Mouse (Mus musculus): ENCODE measurements around the gene Hectd3.

Hectd3 gene

DNA sequence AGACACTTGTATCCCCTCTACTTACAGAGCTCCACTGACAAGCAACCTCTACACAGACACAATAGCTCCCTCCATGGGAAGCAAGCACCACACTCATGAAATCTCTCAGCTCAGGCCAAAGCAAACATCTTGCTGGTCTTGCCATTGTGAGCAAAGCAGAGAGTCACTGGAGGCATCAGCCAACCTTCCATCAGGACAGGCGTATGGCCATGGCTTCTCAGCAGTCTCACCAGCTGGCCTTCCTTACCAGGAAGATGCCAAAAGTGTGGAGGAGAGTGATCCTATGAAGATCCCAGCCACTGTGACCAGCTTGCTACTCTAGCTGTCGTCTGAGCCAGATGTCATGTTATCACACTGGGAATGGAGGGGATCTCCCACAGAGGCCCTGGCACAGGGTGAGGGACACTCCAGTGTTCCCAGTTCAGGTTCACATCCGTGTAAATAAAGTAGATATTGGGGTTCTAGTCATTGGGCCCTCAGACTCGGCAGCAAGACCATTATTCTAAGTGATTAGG is 19.8 kb downstream of the Hectd3 start:
- DNase-seq (ENCODE audit: low spot score in 2 of 2): no peak

DNA sequence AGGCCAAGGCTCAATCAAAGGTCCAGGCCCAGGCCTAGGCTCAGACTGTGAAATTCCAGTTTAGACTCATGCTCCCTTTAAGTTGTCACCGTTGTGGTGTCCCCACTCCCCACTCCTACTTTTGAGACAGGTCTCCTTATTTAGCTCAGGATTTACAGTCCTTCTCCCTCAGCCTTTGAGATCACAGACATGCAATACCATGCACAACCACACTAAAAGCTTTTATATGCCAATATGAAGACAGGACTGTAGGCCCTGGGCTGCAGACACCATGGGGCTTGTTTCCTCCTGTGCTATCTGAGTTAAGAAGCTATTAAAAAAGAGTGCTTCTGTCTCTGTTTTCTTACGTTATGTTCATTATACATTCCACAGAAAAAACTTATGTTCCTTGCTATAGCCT is 22.6 kb downstream of the Hectd3 start:
- no peak for DNase-seq (ENCODE audit: low spot score in 2 of 2)

DNA sequence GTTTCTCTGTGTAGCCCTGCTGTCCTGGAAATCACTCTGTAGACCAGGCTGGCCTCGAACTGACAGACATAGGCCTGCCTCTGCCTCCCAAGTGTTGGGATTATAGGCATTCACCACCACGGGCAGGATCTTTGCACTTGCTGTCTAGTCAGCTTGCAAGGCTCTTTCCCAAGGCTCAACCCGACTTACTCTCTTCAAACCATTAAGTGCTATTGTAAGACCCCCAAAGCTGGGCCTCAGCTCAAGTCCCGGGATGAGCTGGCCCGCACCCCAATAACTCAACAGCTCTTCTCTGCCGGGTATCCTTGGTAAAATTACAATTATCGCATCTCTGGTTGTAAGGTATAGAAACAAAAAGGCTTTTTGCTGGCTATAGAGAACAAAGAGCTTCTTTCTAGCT is 23.2 kb downstream of the Hectd3 start:
- DNase-seq (ENCODE audit: low spot score in 2 of 2): no peak

DNA sequence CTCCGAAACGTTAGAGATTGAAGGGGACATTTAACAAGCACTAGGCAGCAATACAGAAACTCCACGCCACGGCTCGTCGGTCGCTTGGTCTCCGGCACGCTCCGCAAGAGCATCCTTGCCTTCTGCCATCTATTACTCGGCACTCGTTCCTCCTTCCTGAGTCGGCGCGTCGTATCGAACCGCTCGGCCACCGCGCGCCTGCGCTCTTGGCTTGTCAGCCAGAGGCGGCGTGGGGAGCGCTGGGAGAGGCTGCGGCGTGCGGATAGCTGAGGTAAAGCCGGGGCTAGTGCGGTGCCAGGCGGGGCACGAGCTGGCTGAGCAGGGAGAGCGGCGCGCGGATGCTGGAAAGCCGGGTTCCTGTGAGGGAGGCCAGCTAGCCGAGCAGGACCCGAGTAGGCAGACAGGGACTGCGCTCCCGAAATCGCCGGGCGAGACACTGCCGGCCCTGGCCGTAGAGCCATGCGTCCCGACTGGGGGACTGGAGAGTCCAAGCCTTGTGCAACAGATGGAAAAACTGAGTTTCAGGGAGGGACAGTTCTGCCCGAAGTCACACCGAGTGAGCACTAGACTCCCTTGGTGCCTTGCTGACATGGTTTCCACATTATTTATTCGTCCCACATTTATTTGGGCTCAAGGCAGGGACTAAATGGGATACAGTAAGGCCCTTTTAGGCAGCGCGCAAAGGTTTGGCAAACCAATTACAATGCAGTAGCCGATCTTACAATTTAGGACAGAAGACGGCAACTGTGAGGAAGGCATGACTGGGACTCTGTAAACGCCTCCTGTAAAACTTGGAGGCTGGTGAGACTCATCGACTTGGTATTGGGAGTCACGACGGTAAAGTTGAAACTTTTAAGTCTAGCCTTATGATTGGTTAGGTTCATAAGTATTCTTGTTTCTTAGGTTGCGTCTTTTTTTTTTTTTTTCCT is 24.4 kb downstream of the Hectd3 start, which contains the start of gene Eif2b3:
TSS of gene Eif2b3 (plus strand) at position 197 of the 929 bp plus-strand sequence.
- DNase-seq (ENCODE audit: low spot score in 2 of 2): peak; percentile 68 to 88

DNA sequence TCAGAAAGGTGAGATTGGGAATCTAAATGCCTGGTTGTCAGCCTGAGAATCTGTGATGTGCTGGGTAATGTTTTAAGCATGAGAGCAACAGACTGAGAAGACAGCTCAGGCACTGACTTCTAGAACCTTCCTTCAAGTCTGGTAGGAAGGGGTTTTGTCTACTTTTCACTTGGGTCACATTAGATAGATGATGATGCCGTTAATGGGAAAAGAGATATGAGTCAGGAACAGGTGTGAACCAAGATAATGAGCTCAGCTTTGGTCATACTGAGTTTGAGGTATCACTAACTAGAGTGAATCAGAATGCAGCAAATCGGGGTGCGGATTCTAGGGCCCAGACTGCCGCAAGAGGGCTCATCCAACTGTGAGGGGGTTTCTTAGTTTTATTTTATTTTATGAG is 28.4 kb downstream of the Hectd3 start:
- no peak for DNase-seq (ENCODE audit: low spot score in 2 of 2)

DNA sequence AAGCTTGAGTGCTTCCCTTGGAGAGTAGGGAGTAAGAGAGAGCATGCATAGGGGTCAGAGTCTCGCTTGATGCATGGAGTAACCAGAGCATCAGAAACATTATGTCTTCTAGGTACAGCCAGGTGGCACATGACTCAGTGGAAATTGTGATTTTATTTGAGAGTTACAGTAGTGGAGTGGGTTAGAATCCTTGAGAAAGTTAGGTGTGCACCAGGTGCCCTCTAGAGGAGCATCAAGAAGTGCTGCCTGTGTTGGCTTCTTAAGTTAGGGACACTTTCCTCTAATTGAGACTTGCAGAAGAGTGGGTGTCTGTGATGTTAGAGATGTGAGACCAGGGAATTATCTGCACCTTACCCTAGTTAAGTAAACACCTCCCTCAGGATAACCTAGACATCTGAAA is 36.0 kb downstream of the Hectd3 start:
- no peak for DNase-seq (ENCODE audit: low spot score in 2 of 2)

DNA sequence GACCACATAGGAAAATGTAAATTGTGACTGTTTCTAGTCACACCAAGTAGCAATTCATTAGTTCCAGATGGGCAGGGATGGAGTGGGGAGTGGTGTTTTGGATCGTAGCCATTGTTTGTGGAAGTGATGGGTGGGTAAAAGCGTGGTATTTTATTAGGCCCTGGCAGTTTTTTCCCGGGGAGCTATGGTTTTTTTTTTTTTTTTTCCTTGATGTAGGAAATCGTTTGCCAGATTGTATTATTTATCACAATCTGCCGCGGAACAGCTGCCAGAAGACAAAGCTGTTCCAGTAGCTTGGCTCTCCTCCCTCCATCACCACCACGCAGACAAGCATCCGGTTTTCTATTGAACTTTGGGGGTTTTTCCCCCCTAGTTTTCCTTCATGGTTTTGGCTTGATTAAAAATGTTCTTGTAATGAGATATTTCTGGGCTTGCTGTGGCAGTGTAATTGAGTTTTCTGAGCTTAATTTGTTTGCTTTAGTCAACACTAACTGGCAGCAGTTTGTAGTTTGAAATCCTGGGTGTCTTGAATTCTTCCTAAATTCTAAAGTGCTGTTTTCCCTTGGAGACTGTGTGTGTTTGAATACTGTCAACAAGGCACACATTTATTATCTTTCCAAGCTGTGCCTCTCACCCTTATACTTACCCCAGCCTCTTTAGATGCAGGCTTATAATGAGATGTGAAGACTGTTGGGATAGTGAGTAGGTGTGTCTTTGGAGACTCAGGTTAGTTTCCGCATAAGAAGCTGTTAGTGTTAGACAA is 45.0 kb downstream of the Hectd3 start:
- peak in 1 of 2 experiments; percentile 21 for DNase-seq (ENCODE audit: low spot score in 2 of 2)

DNA sequence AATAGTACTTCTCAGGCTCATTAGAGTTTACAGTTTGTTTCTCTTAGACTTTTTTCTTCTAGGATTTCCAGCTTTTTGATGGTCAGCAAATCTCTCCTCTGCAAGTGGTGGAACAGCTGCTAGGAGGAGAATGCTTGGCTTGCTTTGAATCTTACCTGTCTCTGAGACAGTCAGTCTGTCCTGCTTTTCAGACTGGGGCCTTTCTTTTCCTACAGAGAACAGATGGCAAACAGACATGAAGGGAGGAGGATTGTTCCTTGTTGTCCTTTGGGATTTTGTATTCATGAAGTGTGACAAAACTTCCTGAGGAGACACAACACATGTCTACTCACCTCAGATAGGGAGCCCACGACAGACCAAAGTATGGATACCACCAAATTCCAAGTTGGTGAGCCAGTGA is 45.7 kb downstream of the Hectd3 start:
- DNase-seq (ENCODE audit: low spot score in 2 of 2): no peak

DNA sequence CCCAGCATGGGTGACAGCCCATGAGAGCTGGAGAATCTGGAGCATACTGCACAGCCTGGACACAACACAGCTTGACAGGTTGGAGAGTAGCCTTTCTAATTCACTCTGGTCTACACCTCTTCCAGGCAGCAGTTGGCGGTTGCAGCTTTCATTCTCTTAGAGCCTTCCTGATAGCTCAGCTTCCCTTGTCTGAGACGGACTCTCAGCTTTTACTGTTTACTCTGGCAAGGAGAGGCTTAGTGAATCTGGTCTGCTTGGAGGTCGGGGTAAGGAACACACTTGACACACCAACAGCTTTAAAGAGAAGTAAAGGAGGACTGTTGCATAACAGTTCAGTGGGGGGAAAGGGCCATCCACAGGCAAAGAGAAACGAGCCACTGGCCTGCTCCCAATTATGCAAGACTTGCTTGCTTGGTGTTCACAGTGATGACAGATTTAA is 46.2 kb downstream of the Hectd3 start:
- DNase-seq (ENCODE audit: low spot score in 2 of 2): no peak

DNA sequence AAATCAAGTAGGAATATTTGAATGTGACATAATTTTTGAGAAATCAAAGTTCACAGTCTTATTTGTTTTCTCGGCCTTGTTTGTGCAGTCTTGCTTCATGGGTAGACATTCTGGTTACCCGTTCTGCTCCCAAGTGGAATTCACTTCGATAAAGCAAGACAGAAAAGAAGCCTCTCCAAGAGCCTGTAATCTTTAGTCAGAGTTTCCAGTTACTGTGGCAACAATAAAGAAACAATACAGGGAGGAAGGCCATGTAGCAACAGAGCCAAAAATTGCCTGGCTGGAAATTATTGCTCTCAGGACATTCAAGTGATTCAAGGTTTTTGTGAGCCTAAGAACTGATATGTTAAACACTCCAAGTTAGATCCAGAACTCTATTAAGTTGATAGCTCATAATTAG is 53.7 kb downstream of the Hectd3 start:
- DNase-seq (ENCODE audit: low spot score in 2 of 2): no peak

DNA sequence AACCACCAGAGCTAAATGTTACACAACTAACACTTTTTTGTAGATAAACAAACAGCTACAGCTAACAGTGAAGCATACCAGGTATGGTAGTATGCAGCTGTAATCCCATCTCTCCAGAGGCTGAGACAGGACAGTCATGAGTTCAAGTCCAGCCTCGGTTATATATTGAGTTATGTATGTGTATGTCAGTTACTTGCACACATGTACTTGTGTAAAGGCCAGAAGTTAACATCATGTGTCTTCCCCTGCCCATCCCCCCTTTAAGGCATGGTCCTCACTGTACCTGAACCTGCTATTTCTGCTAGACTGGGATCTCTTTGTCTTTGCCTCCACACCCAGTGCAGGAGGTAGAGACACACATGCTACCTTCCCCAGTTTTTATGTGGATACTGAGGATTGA is 54.4 kb downstream of the Hectd3 start:
- no peak for DNase-seq (ENCODE audit: low spot score in 2 of 2)

DNA sequence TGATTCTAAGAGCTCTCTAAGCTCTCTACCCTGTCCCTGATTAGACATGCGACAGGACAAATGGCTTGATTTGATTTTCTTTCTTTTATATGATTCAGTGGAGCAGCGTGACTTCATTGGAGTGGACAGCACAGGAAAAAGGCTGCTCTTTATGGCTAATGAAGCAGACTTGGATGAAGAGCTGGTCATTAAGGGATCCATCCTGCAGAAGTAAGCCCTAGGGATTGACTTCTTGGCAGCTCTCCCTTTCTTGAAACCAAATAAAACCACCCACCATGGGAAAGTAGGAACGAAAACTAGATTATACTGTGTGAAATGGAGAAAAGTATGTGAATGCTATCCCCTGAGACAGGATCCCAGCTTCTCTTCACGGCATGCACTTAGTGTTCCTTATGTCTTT is 57.5 kb downstream of the Hectd3 start:
- DNase-seq (ENCODE audit: low spot score in 2 of 2): no peak

DNA sequence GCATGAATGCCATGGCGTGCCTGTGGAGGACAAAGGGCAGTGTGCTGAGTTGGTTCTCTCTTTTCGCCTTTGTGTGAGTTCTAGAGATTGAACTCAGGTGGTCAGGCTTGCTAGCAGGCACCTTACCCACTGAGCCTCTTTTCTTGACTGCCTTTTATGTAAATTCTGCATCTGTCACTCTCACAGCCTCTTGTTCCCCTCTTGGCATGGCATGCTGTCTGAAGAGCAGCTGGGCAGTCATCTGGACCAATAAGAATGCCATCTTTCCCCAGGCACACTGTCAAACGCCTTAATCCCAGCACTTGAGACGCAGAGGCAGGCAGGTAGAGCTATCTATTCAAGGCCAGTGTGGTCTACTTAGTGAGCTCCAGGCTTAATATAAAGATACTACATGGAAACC is 58.8 kb downstream of the Hectd3 start:
- DNase-seq (ENCODE audit: low spot score in 2 of 2): no peak
